Mouse (Mus musculus): ENCODE measurements around the gene Fau. TPM values are rescaled to one million over a fixed set of nuclear protein-coding genes. Genes with fewer than 3 reads are reported as not detected.

Gene Fau
- polyA plus RNA-seq, 1 experiment from 2014 or later, result 700 TPM

Small RNA genes within 50 kb of the gene (microRNA-seq; reads per million reads assigned to microRNA genes)
- gene Mir6988, result 1.4 reads per million

Other genes starting within 250 kb of the Fau start
- gene Frmd8, start 182.6 kb upstream of the Fau start, polyA plus RNA-seq (2016; fragmentation: Nextera tagmentation; extraction: Ambion mirVana), result 22.1 and 24.2 TPM in 2 replicates
- 7.5 and 7.7 TPM in 2 replicates for gene Slc25a45, start 180.0 kb upstream of the Fau start, polyA plus RNA-seq (2016; fragmentation: Nextera tagmentation; extraction: Ambion mirVana)
- 3.2 and 3.5 TPM in 2 replicates for gene Tigd3, start 163.7 kb upstream of the Fau start, polyA plus RNA-seq (2016; fragmentation: Nextera tagmentation; extraction: Ambion mirVana)
- 73.2 and 74.9 TPM in 2 replicates for gene Dpf2, start 144.8 kb upstream of the Fau start, polyA plus RNA-seq (2016; fragmentation: Nextera tagmentation; extraction: Ambion mirVana)
- 3.4 and 3.6 TPM in 2 replicates for gene Cdc42ep2, start 133.0 kb upstream of the Fau start, polyA plus RNA-seq (2016; fragmentation: Nextera tagmentation; extraction: Ambion mirVana)
- gene Pola2, start 93.6 kb upstream of the Fau start, polyA plus RNA-seq (2016; fragmentation: Nextera tagmentation; extraction: Ambion mirVana), result 79.7 and 83.2 TPM in 2 replicates
- not detected in 2 replicates for gene Slc22a20, start 71.7 kb upstream of the Fau start, polyA plus RNA-seq (2016; fragmentation: Nextera tagmentation; extraction: Ambion mirVana)
- gene Capn1, start 41.9 kb upstream of the Fau start, polyA plus RNA-seq (2016; fragmentation: Nextera tagmentation; extraction: Ambion mirVana), result 37.7 and 38.5 TPM in 2 replicates
- gene Syvn1, start 11.3 kb upstream of the Fau start, polyA plus RNA-seq (2016; fragmentation: Nextera tagmentation; extraction: Ambion mirVana), result 17.4 and 19.4 TPM in 2 replicates
- 58.0 and 62.7 TPM in 2 replicates for gene Mrpl49, start 59 bp upstream of the Fau start, polyA plus RNA-seq (2016; fragmentation: Nextera tagmentation; extraction: Ambion mirVana)
- 31.1 and 31.8 TPM in 2 replicates for gene Znhit2, start 3.3 kb downstream of the Fau start, polyA plus RNA-seq (2016; fragmentation: Nextera tagmentation; extraction: Ambion mirVana)
- gene Tm7sf2, start 10.5 kb downstream of the Fau start, polyA plus RNA-seq (2016; fragmentation: Nextera tagmentation; extraction: Ambion mirVana), result 30.0 and 31.4 TPM in 2 replicates
- 35.8 and 39.9 TPM in 2 replicates for gene Vps51, start 19.4 kb downstream of the Fau start, polyA plus RNA-seq (2016; fragmentation: Nextera tagmentation; extraction: Ambion mirVana)
- not detected in 2 replicates for gene Tmem262, start 22.2 kb downstream of the Fau start, polyA plus RNA-seq (2016; fragmentation: Nextera tagmentation; extraction: Ambion mirVana)
- gene Gm28374, start 24.4 kb downstream of the Fau start, polyA plus RNA-seq (2016; fragmentation: Nextera tagmentation; extraction: Ambion mirVana), result 0.37 and 1.4 TPM in 2 replicates
- 26.6 and 28.5 TPM in 2 replicates for gene Zfpl1, start 27.1 kb downstream of the Fau start, polyA plus RNA-seq (2016; fragmentation: Nextera tagmentation; extraction: Ambion mirVana)
- gene Cdca5, start 27.1 kb downstream of the Fau start, polyA plus RNA-seq (2016; fragmentation: Nextera tagmentation; extraction: Ambion mirVana), result 36.2 and 42.2 TPM in 2 replicates
- gene AC131692.1, start 36.6 kb downstream of the Fau start, polyA plus RNA-seq (2016; fragmentation: Nextera tagmentation; extraction: Ambion mirVana), result 0.20 and 0.59 TPM in 2 replicates
- gene Naaladl1, start 47.9 kb downstream of the Fau start, polyA plus RNA-seq (2016; fragmentation: Nextera tagmentation; extraction: Ambion mirVana), result 2.6 and 2.8 TPM in 2 replicates
- 38.8 and 41.6 TPM in 2 replicates for gene Sac3d1, start 60.8 kb downstream of the Fau start, polyA plus RNA-seq (2016; fragmentation: Nextera tagmentation; extraction: Ambion mirVana)
- gene Snx15, start 70.5 kb downstream of the Fau start, polyA plus RNA-seq (2016; fragmentation: Nextera tagmentation; extraction: Ambion mirVana), result 41.7 and 44.7 TPM in 2 replicates
- 0.10 and 0.15 TPM in 2 replicates for gene Batf2, start 83.1 kb downstream of the Fau start, polyA plus RNA-seq (2016; fragmentation: Nextera tagmentation; extraction: Ambion mirVana)
- gene Arl2, start 83.7 kb downstream of the Fau start, polyA plus RNA-seq (2016; fragmentation: Nextera tagmentation; extraction: Ambion mirVana), result 46.1 and 47.7 TPM in 2 replicates
- gene Majin, start 126.5 kb downstream of the Fau start, polyA plus RNA-seq (2016; fragmentation: Nextera tagmentation; extraction: Ambion mirVana), result not detected in 2 replicates
- gene Gpha2, start 168.5 kb downstream of the Fau start, polyA plus RNA-seq (2016; fragmentation: Nextera tagmentation; extraction: Ambion mirVana), result not detected in 2 replicates
- 6.4 TPM in 2 replicates for gene Ppp2r5b, start 178.0 kb downstream of the Fau start, polyA plus RNA-seq (2016; fragmentation: Nextera tagmentation; extraction: Ambion mirVana)
- gene Atg2a, start 183.8 kb downstream of the Fau start, polyA plus RNA-seq (2016; fragmentation: Nextera tagmentation; extraction: Ambion mirVana), result 7.1 and 8.2 TPM in 2 replicates
- gene Ehd1, start 218.9 kb downstream of the Fau start, polyA plus RNA-seq (2016; fragmentation: Nextera tagmentation; extraction: Ambion mirVana), result 85.4 and 91.9 TPM in 2 replicates
- gene Cdc42bpg, start 248.6 kb downstream of the Fau start, polyA plus RNA-seq (2016; fragmentation: Nextera tagmentation; extraction: Ambion mirVana), result 0.20 TPM in 2 replicates